Mouse (Mus musculus): Measurements from ENCODE around the gene Mlip.
"Not testable (repeated sequence)": the region's sequence is repeated elsewhere in the genome, so short reads cannot be mapped to it uniquely, and the experiment has no call there.

The Mlip gene

DNA sequence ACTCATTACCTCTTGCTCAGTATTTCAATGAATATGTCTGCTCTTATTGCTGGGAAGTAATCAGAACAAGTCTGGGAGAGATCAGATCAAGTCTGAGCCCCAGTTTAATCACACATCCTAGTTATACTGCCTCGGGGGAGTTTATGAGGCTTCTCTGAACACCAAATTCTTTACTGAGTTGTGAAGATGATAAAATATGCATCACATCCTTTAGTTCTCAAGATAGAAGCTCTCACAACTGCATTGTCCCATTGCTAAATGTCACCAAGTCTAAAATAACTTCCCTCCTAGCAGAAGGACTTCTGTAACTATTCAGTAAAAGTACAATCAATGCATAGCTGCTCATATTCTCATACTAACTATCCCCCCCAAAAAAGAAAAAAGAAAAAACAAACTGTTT lies 154.5 kb downstream of the Mlip start:
- DNase-seq (ENCODE audit: low spot score) = no peak

DNA sequence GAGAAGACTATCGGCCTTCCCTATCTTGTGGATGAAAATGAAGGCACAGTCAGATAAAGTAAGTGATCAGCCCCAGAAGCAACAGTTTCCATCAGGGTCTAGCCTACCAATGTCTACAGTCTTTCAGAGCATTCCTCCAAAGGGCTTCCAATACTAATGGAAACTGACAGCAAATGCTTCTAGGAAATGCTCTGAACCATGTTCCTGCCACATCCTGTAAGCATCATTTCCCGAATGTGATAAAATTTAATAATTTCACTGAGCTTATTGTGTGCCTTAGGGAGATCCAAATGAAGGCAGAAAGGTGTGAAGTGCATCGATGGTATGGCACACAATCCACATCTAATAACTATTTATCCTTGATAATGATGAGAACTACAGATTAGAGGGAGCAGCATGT lies 173.3 kb downstream of the Mlip start:
- peak; percentile 84 for DNase-seq (ENCODE audit: low spot score)

DNA sequence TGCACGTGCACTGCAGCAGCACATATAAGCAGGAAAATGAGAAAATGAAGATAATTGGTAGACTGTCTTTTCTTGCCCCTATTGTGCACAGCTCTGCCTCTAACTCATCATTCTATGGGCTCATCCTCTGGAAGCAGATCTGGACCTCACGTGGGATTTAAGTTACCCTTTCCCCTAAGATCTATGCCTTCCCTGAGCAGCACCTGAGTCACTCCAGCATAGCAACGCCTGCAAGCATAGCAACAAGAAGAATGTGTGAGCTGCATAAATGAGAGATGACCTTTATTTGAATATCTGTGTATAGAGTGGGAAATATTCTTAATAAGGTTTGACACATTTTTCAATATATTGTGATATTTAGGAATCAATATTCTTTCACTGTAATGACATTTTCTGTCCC lies 176.9 kb downstream of the Mlip start:
- DNase-seq (ENCODE audit: low spot score) = no peak

DNA sequence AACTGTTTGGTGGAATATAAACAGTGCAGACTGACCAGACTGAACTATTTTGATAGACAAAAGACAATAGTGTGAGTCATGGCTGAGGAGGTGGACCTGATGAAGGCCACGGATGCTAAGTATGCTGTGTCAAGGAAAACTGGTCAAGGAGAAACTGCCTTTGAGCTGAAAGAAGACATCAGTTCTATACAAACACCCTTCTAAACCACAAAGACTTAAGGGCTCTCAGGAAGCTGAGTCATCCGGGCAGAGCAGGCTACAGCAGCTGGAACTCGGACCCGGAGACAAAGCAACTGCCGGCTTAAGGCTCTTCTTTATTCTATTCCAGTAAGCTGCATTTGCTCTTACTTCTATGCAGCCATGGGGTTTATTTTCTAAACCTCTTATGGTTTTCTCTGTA lies 180.7 kb downstream of the Mlip start:
- DNase-seq (ENCODE audit: low spot score) = no peak

DNA sequence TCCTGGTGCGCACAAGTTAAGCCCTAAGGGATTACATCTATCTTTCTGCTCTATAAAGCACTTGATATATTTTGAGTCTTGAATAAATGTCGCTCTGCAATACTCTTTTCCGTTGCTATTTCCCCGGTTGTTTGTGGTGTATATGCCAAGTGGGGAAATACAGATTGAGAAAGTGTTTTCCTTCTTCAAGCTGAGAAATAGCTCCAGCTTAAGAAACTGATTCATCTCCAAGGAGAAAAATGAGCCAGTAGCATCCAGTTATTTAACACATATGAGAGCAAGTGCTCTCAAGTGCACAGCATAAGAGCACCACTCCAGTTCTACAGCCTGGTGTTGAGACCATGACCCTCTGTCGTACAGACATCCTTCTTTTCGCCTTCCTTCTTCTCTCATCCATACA lies 186.9 kb downstream of the Mlip start:
- no peak for DNase-seq (ENCODE audit: low spot score)

DNA sequence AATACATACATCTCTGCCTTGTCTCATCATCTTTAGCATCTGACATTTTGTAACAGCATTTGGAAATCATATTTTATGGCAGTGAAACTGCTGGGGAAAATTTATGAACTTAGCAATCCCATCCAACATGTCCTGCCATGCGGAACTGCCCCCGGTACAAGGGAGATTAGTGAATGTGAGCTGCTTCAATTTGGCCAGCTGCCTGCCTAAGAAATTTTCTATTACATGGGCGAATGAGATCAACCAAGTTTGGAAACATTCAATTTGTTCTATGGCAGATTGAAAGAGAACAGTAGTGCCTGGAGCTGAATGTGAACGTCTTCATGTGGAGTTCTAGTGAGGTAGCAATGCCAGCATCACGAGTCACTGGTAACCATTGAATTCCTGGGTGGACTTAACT lies 191.0 kb downstream of the Mlip start:
- DNase-seq (ENCODE audit: low spot score) = no peak

DNA sequence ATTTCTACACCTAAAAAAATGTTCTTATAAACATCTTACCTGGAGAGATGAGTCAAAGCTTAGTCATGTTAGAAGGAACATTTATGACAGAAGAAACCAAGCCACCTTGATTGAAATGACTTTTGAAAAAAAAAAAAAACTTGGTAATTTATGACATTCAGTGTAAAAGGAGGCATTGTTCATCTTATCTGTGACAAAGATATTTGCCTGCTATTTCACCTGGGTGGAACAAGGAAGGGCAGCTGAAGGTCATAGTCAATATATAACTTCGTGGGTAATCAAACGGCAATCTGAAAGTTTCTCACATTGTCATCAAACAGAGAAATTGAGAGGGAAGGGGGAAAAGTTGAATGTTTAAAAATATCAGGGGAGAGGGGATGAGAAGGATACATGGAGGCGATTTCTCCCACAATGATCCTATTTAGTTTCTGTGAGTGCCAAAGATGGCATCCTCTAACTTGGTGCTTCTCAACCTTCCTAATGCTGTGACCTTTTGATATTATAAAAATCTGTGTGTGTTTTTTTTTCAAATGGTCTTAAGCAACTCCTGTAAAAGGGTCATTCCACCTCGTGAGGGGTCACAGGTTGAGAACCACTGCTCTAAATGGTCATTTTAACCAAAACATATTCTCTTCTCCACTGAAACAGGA lies 192.4 kb downstream of the Mlip start:
- DNase-seq (ENCODE audit: low spot score) = no peak

DNA sequence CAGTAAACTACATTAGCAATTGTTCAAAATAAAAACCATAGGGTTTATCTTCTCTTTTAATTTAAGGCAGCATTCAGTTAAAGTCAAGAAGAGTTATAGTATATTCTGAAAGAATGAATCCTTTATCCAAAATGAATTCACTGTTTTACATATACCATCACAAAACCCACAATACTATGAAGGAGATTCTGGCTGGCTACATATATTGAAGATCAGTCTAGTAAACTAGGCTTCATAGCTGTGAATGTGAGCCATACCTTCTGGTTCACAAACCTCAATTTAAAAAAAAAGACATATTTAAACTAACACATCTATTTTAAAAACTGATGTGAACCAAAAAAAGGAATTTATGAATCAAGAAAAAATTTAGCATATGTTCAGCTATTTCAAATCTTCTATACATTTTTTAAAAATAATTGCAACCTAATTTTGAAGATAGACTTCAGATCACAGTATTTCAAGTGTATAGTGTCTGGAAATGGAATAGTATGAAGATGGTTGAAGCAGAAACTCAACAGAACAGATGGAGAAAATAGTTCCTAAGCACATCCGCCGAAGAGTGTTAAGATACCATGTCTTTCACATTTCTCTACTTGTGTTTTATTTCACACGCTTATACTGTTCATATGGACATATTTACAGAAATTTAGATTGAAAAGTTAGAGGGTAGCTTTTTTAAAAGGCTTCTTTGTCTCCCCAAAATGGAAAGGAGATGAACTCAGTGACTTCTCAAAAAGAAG lies 204.1 kb downstream of the Mlip start:
- no peak for DNase-seq (ENCODE audit: low spot score)

DNA sequence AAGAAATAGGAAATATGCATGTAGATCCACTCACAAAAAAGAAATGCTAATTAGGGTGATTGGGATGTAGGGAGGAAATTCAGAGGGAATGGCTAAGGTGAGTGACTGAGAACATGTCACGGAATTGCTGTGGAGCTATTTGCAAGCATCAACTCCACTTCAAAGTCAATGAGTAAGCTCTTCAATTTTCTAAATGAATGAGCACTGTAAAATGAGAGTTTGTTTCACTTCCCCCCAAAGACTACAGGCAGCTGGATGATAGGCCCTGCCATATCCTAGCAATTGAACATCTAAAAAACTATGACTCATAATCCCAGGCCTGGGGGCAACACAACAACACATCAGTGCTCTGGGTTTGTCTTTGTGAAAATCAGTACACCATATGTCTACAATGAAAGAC lies 233.0 kb downstream of the Mlip start:
- no peak for DNase-seq (ENCODE audit: low spot score)

DNA sequence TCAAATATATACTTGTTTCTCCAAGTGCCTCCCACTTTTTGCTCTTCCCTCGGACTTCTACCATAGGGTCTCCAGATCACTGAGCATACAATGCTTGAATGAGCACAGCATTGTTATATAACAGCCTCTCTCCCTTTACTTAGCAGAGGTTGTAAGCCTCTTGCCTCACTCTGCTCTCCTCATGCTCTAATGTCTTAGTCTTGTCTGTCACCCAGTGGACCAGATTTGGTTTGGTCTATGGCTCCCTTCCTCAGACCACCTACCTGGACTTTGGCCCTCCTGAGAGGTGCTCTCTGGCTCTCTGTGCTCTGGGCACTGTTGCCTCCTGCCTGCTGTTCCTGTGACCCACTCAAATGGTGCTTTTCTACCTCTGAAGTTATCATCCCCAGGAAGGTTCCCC lies 255.9 kb downstream of the Mlip start:
- DNase-seq (ENCODE audit: low spot score) = no peak

DNA sequence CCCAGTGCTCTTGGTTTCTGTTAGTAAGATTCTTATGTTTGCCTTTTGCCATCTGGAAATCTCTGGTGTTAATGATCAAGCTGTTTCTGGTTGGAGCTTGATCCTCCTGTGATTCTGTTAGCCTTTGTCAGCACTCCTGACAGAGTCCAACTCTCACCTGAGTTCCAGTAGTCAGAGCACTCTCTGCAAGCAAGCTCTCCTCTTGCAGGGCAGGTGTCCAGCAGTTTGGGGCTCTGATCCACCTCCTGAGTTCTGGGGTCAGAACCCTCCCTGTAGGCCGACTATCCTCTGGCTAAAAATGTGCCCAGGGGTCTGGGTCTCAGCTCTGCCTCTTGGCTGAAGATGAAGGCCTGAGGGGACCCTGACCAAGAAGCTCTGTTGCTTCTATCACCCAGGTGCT lies 269.5 kb downstream of the Mlip start:
- DNase-seq (ENCODE audit: low spot score) = not testable (repeated sequence)

DNA sequence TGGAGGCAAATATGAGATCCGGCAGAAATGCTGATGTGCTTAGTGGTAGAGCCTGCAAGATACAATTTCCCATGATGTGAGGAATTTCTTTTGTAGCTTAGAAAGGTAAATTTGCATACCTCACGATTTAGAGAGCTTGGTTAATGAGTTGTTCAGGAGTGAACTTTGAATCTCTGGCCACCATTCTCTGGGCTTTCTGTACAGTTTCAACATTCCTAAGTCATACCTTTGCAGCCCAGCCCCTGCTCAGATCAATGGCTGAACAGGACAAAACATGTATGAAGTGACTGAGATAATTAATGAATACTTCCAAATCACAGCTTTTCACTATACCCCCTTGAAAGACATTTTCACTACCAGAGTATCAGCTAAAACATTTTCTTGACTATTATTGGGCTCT lies 281.1 kb downstream of the Mlip start:
- no peak for DNase-seq (ENCODE audit: low spot score)

DNA sequence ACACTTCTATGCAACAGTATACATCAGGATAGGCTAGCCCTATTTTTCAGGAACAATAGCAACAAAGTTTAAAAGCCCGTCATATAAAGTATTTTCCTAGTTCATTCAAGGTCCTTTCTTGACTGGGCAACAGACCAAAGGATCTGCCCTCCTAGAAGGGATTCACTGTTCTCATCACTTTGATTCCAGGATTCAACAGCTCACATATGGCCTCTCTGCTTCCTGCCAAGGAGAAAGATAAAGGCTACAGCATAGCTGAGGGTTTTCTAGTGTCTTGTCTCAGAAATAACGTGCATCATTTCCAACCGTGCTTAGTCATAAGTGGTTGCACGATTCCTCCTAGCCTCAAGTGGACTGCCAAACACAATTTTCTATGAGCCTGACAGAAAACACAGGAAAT lies 296.2 kb downstream of the Mlip start:
- DNase-seq (ENCODE audit: low spot score) = no peak

DNA sequence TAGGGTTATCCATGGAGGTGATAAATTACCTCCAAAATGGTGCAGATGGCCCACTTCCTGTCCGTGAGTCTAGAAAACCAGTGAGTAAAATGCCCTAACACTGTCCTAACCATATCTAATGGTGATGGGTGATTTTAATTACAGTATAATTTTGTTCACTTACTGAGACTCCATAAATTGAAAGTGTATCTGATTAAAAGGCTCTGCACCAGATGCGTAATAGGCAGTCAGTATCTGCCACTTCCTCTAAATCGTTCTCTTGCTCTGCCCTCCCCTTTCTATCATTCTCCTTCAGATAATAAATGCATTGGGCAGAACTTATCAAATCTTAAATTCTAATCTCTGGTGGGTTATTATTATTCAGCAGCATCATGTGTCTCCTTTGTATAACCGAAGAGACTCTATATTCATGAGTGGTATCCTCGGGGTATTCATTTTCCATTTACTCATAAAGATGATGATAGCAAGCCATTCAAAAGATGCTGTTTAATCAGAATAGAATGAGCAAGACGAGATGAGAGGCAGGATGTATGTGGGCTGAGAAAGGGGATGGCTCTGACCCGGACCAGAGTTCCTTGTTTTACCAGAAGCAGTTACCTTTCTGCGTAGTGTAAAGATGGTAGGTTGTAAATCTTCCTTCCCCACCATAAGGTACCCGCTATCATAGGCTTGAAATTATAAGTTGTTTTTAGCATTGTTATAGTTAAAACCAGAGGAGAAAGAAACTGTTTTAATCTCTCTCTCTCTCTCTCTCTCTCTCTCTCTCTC lies 298.2 kb downstream of the Mlip start:
- no peak for DNase-seq (ENCODE audit: low spot score)

Data from retina, embryonic 14.5 days (tissue).